Mouse (Mus musculus): ENCODE measurements at regions not wholly inside any gene's neighbourhood (a gene's known extent, or its start where the extent isn't known, plus 50 kb on each side); places are given as distances from the start of the nearest gene placed in this dataset.

GRCm38 (mm10) chr1:21166762-21167161, 51.6 kb upstream of the Tmem14a start:
- no peak for TF ChIP-seq POLR2A (IDR thresholded peaks at IDR 0.05; ENCODE audit: control insufficient read depth in 1 of 2, insufficient read depth in 1 of 2, low read depth in 1 of 2, low read length in 2 of 2, poor library complexity in 1 of 2)
- TF ChIP-seq CTCF (IDR thresholded peaks at IDR 0.05 in 2 of 3, conservative IDR thresholded peaks at IDR 0.05 in 1 of 3; ENCODE audit: control insufficient read depth in 1 of 3, insufficient read depth in 1 of 3, low read depth in 2 of 3, low read length in 3 of 3, poor library complexity in 1 of 3, severe bottlenecking in 1 of 3): no peak
- TF ChIP-seq USF1 (IDR thresholded peaks at IDR 0.05; ENCODE audit: low read depth, low read length): no peak
- no peak for TF ChIP-seq BHLHE40 (IDR thresholded peaks at IDR 0.05; ENCODE audit: borderline replicate concordance, low read depth, low read length)
- TF ChIP-seq CHD2 (IDR thresholded peaks at IDR 0.05; ENCODE audit: low read length): no peak
- TF ChIP-seq GATA1 (IDR thresholded peaks at IDR 0.05; ENCODE audit: low read depth, low read length): no peak
- TF ChIP-seq TCF12 (IDR thresholded peaks at IDR 0.05; ENCODE audit: low read depth, low read length): no peak
- no peak for TF ChIP-seq ZMIZ1 (IDR thresholded peaks at IDR 0.05; ENCODE audit: low read depth, low read length)
